Mouse (Mus musculus) cerebellum, postnatal 4 days (tissue): ENCODE data around the gene Cetn4.

Source experiments
- DNase-seq, 2 experiments: peaks; one replicate each; pipeline ENCODE4 v3.0.0; 2022; ENCODE audit warnings: low spot score in 2 of 2, mixed read lengths in 1 of 2

Gene Cetn4

DNA sequence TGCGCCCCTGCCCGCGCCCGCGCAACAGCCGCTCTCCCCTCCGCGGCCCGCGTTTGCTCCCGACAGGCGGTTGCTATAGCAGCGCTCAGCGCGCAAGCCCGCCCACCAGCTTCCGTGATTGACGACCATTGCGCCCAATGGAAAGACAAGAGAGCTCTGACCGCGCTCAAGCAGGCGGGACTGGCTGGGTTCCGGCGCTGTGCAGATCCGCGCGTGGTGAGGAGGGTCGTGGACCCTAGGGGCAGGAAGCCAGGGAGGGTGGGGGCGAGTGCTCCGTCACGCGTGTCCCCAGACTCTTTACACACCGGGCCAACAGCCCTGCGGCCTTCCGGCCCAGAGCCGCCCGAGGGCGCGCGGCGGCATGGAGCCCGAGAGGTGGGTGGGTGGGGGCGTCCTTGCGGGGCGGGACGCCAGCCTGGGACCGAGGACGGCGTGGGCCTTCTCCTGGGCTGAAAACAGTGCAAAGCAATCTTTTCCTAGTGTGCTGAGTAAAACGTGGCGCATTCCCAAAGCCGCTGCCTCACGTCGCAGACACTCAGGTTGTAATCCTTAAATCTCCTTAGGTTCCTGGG lies at the start of gene Cetn4, which contains the start of gene Bbs12:
Gene Cetn4, minus strand, starts transcription at position 339 of the 572 bp plus-strand sequence.
Gene Bbs12, plus strand, starts transcription at position 185 of the 572 bp plus-strand sequence.
- peak; percentile 99 for DNase-seq

DNA sequence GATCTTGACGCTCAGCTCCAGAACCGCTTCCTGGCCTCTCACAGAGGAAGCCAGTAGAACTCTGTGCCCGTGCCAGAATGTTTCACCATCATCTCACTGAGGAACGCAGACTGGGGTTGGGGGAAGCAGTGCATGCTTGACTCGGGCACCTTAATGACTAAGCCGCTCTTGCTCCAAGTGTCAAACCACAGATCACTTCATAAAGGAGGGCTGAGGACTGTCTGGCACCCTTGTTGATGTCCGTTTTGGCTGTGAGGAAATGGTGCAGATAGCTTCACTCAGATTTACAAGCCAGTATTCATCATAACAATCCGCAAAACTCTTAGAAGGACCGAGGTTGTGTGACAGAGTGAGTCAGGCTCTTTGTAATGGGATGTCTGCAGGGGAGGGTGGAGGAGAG lies 48.2 kb upstream of the Cetn4 start:
- no peak for DNase-seq

DNA sequence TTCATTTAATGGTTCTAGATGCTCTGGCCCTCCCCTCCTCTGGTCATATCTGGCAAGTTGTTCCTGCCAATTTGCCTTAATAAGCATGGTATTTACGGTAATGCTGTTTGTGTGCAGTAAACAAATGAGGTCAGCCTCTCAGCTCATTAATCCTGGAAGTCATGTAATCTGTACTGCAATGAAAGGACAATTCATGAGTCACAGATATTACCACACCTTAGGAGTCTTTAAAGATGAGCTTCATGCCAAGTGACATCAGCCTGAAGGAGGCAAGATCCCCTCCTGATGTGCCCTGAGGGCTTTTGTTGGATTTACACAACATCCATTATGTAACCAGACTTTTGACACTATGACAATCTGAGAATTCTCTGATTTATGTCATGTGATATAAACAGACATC lies 42.2 kb upstream of the Cetn4 start:
- DNase-seq: no peak

DNA sequence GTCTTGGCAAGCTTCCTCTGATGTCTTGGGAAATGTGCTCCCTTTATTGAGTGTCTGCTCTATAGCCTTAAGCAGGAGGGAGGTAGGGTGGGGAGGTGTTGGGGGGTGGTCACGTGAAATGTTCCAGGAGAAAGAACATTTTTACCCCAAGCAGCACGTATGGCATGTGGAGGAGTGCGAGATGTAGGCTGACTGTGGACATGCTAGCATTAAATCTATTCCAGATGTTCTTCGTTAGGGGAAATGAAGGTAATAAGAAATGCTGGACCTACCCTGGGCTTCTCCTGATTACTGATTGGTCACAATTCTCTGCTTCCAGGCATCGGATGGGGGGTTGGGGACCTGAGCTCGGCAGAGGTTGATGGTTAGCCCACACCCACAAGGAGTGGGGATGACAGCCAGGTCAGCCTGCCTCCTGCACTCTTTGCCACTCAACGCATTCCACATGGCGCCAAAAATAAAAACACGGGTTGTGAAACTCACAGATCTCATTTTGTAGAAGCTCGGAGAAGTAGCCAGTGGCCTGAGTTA lies 41.5 kb upstream of the Cetn4 start:
- DNase-seq: no peak

DNA sequence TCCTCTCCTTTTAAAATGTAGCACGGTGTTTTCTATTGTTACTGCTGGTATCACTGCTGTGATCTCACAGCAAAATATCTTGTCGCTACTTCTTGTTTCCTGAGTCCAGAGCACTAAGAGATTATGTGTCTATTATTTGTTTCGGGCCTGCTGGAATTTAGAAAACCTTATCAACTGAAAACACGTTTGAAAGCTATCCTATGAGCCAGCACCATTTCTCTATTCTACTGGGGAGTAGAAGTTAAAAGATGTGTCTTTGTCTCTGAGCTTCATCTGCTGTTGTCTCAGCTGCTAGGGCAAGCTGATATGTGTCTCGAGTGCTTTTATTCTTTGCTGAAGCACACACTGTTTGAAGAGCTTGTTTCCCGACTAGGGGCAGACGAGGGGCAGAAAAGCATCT lies 37.9 kb upstream of the Cetn4 start:
- DNase-seq: no peak

DNA sequence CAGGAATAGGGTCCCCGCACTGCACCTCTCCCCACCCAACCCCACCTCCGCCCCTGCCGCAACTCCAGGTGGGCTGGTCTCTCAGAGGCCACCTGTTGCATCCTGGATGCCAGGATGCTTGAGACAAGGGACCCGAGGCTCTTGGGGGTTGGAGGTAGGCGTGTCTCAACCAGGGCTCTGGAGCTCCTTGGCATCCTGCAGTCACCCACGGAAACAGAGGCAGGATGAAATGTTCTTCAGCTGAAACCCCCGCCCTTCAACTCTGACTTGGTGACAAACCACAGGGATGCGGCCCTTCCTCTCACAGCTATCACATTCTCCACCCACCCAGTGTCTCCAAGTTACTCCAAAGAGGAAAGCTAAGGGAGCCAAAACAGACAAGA lies 36.6 kb upstream of the Cetn4 start:
- DNase-seq: no peak

DNA sequence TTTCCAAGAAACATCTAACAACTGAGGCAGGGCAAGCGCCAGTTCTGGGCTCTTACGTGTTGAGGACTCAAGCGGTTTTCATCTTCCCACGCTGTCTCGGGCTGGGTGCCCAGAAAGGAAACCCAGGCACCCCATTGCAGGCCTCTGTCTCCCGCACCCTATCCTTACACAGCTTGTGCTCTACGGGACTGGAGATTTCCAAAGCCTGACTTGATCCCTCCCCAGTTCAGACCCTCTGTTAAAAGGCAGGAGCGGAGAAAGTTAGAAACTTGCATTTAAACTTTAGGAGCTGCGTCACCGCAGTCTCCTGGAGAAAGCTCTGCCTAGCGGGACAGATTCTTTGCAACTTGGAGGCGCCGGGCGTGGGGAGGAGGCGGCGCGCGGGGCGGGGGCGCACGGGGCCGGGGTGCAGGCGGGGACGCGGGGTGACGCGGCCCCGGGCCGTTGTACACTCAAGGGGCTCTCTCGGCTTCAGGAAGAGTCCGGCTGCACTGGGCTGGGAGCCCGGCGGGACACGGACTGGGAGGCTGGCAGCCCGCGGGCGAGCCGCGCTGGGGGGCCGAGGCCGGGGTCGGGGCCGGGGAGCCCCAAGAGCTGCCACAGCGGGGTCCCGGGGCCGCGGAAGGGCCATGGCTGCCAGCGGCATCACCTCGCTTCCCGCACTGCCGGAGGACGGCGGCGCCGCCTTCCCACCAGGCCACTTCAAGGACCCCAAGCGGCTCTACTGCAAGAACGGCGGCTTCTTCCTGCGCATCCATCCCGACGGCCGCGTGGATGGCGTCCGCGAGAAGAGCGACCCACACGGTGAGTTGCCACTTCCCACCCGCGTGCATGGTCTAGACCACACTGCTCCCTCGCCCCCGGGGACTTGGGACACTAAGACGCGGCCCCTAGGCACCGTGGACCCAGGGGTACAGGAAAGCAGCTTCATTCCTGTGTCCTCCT lies 36.0 kb upstream of the Cetn4 start, which contains the start of gene Fgf2:
Gene Fgf2, plus strand, starts transcription at position 126 of the 945 bp plus-strand sequence.
- peak in 1 of 2 experiments; percentile 12 for DNase-seq

DNA sequence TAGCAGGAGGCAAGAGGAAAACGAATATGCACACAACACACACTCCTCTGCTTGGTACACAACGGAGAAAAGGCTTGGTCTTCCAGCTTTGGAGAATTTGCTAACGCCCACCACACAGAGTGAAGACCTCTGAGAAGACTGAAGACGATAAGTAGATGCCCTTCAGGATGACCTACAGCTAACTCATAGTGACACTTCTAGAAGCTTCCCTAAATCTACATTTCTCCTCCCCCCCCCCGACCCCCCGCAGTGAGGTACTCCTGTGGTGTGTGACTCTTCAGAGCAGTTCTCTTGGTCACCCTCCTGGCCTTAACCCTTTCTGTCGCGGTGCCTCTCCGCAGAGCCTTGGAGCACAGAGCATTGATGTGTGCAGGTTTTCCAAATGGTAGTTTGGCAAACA lies 35.2 kb upstream of the Cetn4 start:
- DNase-seq: no peak

DNA sequence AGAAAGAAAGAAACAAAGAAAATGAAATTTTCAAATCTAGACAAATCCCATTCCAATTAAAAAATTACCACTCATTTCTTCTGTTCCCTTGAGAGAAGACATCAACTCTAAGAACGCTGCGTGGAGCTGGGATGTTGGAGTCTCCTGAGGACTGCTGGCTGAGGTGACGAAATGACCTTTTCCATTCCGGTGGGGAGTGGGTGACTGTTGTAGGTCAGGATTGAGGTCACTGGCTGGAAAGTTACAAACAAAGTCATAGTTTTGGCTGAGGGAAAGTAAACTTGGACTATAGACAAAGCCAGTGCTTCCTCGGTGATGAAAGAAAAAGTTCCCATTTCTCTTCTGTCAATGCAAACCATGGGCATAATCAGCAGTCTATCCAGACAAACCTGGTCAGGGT lies 30.3 kb upstream of the Cetn4 start:
- DNase-seq: no peak

DNA sequence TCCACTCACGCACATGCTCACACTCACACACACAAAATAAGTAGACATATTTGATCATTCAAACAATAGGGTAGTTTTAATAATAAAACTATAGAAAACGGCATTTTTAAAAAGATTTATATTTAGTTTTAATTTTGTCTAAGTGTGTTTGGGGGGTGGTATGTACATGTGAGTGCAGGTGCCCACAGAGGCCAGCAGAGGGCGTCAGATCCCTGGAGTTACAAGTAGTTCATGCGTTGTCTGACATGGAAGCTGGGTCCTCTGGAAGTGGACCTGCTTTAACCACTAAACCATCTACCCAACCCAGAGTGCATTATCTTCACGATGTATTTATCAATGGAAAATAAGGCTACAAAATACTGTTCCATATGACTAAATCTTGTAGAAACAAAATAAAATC lies 28.6 kb upstream of the Cetn4 start:
- no peak for DNase-seq

DNA sequence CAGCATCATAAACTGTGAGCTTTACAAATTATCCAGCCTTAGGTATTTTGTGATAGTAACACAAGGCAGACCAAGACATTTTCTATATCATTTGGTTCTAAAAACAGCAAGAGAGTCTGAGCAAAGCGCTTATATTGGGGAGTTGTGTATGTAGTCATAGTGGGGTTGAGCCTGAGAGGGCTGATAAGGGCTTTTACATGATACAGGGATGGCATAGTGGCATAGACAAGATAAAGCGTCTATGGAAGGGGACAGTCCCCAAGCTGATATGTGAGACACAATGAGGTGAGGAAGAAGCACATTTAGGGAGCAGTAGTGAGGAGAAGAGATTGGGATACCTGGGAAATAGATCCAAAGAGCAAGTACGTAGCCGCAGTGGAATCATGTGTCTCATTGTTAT lies 21.5 kb upstream of the Cetn4 start:
- DNase-seq: no peak

DNA sequence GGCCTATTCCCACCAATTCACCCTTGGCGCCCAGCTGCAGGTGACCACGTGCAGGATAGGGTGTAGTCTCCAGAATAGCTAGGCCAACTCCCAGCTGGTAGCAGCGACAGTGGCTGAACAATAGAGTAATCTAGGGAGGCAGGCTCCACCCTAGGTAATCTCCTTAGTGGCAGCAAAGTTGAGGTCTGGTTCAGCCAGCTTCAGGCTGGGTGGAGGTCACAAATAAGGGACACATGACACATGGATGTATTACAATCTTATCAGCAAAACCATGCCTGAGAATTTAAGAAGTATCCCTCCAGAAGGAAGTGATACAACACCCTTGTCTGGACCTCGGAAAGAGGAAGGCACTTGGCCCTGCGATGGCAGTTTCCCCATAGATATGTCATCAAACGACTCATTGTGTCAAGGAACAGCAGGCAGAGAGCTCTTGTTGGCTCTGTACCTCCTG lies 19.5 kb upstream of the Cetn4 start:
- DNase-seq: no peak

DNA sequence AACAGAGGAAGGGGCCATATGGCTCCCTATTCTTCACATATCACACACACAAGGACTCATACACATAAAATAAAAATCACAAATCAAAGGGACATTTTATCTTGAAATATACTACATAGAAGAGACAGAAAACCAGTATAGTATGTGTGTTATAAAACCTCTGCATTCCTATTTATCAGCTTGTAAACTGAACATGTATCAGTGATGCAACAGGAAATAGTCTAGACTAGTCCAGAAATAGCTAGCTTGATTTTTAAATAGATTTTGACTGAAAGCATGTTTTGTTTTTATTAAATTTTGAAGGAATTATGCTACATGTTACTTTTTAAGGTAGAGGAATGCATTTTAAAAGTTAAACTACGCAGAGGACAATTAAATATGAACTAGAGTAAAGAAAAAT lies 17.5 kb upstream of the Cetn4 start:
- DNase-seq: no peak

DNA sequence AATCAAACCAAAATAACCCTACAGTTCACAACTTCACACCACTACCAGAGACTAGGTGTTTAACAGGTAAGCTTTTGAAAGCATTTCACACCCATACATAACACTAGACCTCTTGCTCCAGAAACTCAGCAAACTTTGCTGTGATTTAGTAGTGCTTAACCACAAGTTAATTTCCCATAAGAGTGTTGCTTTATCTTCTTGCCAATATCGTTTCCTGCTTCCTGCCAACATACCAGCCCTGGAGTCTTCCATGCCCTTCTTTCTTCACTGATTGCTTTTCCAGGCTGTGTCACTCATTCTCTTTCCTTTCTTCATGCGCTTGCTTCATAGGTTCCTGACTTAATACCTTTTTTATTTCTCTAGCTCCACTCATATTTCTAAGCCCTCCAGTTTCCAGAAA lies 16.0 kb upstream of the Cetn4 start:
- DNase-seq: no peak

DNA sequence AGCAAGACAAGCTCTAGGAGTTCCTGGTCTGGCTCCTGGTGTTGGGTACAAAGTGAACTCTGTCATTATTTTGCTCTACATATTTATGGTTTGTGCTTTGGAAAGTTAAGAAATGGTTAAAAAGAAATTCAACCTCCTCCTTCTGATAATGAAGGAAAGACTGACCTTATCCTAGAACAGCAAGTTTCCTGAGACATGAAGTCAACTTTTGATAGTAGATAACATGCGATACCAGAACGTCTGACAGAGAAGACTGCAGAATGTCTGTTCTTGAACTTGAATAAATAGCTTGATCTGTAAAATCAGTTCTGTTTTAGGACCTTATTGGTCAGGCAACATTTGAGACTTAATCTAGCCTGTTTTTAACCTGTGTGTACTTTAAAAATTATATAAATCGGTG lies 14.1 kb upstream of the Cetn4 start:
- no peak for DNase-seq

DNA sequence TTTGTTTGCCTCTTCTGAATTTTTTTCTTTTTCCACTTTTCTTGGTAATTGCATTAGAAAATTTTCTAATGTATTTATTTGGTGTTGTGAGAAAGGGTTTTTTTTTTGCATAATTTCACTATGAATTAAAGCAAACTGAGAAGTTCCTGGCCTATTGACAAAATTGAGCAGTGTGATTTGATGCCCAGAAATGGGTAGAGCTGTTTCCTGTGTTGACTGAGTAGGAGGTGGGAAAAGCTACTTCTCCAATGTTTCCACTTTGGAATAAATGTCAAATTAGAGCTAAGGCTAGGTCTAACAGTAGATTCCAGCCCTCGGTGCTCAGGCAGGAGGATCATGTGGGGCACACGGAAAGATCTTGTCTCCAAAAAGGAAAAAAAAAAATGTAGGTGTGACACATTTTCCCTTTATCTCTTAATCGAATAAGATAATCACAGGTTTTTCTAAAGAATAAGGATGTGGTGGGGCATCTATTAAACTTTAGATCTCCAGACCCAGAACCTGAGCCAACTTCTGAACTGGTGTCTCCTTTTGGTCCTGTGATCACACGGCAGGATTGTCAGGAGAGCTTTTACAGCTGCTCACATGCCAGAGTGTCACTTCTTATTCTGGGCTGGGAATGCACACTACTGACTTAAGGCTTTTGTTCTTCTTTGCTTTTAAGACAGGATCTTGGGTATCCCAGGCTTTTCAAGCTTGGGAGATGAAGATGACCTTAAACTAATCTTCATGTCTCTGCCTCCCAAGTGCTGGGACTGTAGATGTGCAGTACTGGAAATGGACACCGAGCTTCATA lies 13.0 kb upstream of the Cetn4 start:
- DNase-seq: no peak

DNA sequence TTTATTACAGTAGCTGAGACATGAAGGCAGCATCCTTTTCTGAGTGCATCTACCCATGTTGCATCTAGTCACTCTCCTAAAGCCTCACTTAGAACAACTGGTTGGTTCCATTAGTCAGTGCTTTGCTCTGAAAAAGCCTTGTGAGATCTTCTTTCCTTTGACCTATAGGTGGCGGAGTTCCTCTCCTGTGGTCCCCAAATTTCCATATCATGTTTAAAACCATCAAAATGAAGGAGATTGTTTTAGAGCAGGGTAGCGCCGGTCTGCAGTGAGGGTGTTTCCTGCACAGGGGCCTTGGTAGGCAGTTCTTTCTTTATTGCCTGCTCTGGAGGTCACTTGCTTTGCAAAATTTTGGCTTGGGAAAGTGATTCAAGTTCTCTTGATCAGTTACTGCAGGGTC lies 11.8 kb upstream of the Cetn4 start:
- DNase-seq: no peak

DNA sequence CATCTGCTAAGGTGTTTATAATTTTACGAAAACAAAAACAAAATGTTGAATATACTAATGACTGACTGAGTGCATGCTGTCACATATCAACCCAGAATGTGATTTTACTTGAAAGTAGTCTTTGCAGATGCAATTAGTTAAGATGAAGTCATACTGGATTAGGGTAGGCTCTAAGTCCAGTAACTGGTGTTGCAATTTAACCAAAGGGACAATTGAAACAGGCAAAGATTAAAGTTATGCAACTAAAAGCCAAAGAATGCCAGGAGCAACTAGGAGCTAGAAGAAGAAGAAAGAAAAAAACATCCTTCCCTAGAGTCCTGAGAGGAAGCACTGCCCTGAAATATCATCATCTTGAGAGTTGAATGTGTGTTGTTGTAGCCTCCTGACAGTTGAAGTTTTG lies 3.7 kb upstream of the Cetn4 start:
- no peak for DNase-seq

DNA sequence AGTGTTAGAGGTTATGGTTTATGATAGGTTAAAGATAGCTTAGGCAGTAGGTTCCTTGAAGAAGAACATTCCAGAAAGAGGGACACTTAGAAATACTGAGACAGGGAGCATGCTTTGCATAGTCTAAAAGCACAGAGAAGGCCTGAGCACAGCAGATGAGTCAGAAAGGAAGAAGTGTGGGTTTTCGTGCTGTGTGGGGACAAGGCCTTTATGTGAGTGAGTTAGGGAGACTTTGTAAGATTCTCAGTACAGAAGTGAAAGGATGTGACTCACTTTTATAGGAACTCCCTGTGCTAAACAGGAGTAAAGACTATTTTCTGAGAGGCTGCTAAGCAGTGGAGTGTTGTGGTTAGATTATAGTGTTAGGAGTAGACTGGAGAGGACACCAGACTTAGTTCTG lies 863 bp upstream of the Cetn4 start:
- no peak for DNase-seq

DNA sequence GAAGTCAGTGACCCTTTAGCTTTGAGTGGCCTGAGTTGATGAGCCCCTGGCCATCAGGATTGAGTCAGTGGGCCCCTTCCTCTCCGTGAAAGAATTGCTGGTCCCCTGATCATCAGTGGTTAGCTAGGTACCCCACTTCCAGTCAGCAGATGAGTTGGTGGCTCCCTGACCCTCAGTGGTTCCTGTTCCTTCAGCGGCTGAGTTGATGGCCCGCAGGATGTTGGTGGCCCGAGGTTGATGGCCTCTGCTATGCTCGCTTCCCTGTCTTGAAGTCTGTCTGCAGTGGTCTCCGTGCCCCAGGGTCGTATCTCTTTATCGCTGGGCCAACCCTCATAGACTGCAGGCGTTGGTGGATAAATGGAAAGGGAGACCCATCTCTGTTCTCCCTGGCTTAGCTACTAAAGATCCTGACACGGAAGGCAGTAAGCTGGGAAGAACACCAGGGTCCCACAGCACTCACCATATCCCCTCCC lies 575 bp downstream of the Cetn4 start:
- no peak for DNase-seq

DNA sequence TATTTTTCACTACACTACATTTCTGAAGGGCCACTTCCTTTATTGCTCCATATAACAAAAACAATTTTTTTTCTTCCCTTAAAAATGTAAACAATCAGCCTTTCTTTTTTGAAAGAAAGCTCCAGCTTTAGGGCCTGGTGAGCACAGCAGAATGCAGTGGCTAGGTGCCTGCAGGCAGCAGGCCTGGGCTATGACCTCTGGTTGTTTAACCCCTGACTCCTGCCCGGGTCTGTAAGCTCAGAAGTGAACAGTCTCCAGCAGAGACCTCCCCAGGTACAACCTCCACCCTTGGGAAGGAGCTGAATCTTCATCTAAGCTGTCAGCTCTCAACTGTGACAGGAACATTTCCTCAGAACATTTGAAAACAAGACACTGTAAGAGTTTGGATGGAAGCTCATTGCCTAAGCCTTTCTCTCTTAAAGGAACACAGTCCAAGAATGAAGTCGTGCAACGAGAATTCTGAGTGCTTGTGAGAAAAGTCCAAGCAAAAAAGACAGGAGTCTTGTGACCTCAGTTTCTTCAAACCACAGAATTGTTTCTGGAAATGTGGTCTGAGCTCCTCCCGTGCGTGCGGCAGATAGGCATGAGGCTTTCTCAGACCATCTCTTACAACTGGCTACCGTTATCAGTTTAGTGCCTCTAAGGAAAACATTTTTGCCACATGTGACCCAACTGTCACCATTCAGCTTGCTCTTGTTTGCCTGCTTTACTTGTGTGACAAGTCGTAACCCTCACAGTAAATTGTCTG lies 8.9 kb downstream of the Cetn4 start:
- no peak for DNase-seq
